Mouse (Mus musculus) forebrain, embryonic 10.5 days (tissue): ENCODE measurements around the gene Klf2. TPM values are rescaled to one million over a fixed set of nuclear protein-coding genes. Genes with fewer than 3 reads are reported as not detected.

Source experiments
- DNase-seq: peaks from one replicate; pipeline ENCODE4 v3.0.0-alpha.2; 2017; ENCODE audit warnings: low spot score; ENCODE audit errors: extremely low spot score
- H3K27ac ChIP-seq: fragments of 300-500 bp; sonication (generic); 2 replicates; pipeline ENCODE4 v1.5.1; 2016; ENCODE audit warnings: mild to moderate bottlenecking
- H3K27me3 ChIP-seq: fragments of 300-500 bp; sonication (generic); 2 replicates; pipeline ENCODE4 v1.6.1; 2016; ENCODE audit warnings: mild to moderate bottlenecking; ENCODE audit not compliant: poor library complexity, severe bottlenecking
- H3K36me3 ChIP-seq: fragments of 300-500 bp; sonication (generic); replicated peaks from 2 replicates; pipeline ENCODE4 v1.6.1; 2016; ENCODE audit warnings: mild to moderate bottlenecking, moderate library complexity
- H3K4me1 ChIP-seq: fragments of 300-500 bp; sonication (generic); 2 replicates; pipeline ENCODE4 v1.6.1; 2016
- H3K4me3 ChIP-seq: fragments of 300-500 bp; sonication (generic); 2 replicates; pipeline ENCODE4 v1.5.1; 2016; ENCODE audit warnings: mild to moderate bottlenecking, moderate library complexity
- H3K9me3 ChIP-seq: fragments of 300-500 bp; sonication (generic); 2 replicates; pipeline ENCODE4 v1.6.1; 2016; ENCODE audit warnings: mild to moderate bottlenecking, moderate library complexity
- WGBS: fragments of 180-500 bp; shearing (Covaris S2); methylation state at CpG from one replicate; pipeline ENCODE4 v1.1.7; 2016; 5-methylcytosine and 5-hydroxymethylcytosine counted together
- polyA plus RNA-seq: library from polyadenylated mRNA; unstranded; fragments of >200 nt; fragmentation: Nextera tagmentation; extraction: Ambion mirVana; gene quantifications from 2 replicates; pipeline ENCODE4 v1.2.1, GENCODE M21; 2016

Gene Klf2
- polyA plus RNA-seq, result 2.6 and 3.0 TPM in 2 replicates

DNA sequence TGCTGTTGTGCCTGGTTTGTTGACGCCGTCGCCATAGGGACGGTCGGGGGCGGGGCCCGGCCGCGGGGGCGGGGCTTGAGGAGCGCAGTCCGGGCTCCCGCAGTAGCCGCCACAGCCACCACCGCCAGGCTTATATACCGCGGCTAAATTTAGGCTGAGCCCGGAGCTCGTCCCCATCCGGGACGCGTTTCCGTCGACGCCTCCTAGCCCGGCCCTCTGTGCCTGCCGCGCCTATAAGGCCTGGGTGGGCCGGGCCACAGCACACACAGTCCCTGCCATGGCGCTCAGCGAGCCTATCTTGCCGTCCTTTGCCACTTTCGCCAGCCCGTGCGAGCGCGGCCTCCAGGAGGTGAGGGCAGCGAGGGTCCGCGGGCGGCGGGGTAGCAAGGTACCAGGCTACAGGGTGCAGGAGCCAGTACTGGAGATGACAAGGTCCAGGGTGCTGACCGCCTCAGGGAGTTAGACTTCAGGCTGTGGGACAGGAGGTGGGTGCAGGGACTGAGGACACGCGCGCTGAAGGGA is at the start of gene Klf2:
TSS of gene Klf2 (plus strand) at position 233 of the 522 bp plus-strand sequence.
- DNase-seq, result peak; percentile 91
- Histone ChIP-seq H3K27ac (peak within 1 kb of the TSS; percentile 72), H3K9me3 (no peaks in the 10 kb centered on the region), H3K4me1 (peaks cover 38% of the 10 kb centered on the region), H3K36me3 (no peaks in the 10 kb centered on the region), H3K4me3 (peak within 1 kb of the TSS; percentile 55), H3K27me3 (peaks cover 69% of the 10 kb centered on the region)
- under 1% methylated on average over 46 of the region's 46 CpGs for WGBS

DNA sequence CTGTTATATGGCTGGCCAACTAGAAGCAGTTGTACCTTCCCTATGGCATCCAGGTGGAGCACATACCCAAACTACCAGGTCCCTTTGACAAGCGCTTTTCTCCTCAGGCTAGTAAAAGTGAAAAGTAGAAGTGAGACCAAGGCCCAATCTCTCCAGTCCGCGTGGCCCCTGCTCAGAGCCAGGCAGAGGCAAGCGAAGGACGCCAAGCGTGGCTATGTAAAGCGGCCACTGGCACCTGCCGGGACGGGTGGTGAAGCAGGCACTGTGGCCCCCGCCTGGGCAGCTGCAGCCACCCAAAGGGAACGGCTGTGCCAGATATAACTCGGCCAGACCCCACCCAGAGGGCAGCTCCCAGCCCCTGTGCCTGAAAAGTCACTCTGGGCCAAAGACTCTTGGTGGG is 48.2 kb upstream of the Klf2 start:
- no peaks in the 10 kb centered on the region for H3K9me3 ChIP-seq
- H3K4me3 ChIP-seq, result no peak overlapping the region
- whole genome bisulfite sequencing, result 92% methylated on average over 12 of the region's 12 CpGs
- H3K36me3 ChIP-seq, result no peaks in the 10 kb centered on the region
- H3K27me3 ChIP-seq, result no peaks in the 10 kb centered on the region
- no peak for DNase-seq
- no peak overlapping the region for H3K27ac ChIP-seq
- no peaks in the 10 kb centered on the region for H3K4me1 ChIP-seq

DNA sequence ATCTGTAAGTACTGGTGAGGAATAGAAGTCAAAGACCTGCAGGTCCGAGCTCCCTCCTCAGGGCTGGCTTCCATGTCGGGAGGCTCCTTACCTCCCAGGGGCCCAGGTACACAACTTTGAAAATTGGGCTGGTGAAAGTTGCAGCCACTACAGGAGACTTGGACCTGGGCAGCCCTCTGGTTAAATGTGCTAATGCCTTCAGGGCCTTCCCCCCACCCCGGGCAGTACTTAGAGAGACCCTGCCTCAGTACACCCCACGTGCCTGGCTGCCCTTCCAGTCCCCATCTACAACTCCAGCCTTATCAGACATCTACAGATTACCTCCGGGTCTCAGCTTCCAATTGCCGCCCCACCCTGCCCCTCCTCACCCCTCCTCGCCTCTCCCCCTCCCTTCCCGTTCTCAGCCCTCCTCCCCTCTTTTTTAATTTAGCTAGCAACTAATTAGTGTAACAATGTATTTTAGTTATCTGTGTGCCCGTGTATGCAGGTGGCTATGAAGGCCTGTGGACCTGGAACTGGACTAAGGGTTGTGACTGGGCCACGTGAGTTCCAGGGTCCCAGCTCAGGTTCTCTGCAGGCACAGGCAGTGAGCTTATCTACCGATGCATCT is 47.7 kb upstream of the Klf2 start:
- H3K4me1 ChIP-seq, result no peaks in the 10 kb centered on the region
- no peak overlapping the region for H3K4me3 ChIP-seq
- 81% methylated on average over 11 of the region's 11 CpGs for WGBS
- no peaks in the 10 kb centered on the region for H3K27me3 ChIP-seq
- H3K36me3 ChIP-seq, result no peaks in the 10 kb centered on the region
- H3K9me3 ChIP-seq, result no peaks in the 10 kb centered on the region
- no peak overlapping the region for H3K27ac ChIP-seq
- no peak for DNase-seq

DNA sequence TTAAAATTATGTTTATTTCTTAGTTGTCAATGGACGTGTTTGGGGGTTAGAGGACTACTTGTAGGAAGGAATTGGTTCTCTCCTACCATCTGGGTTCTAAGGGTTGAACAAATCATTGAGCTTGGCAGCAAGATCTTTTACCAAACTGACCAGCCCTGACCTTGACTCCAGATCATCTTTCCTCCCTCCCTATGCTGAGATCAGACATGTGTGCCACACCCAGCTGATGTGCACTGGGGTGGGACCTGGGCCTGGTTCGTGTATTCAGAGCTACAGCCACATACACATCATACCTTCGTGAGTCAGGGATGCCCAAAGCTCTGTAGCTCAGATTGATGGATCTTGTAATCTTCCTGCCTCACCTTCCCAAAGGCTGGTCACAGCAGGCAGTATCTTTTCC is 47.1 kb upstream of the Klf2 start:
- whole genome bisulfite sequencing, result 83% methylated on average over 3 of the region's 3 CpGs
- no peaks in the 10 kb centered on the region for H3K27me3 ChIP-seq
- no peaks in the 10 kb centered on the region for H3K4me1 ChIP-seq
- H3K9me3 ChIP-seq, result no peaks in the 10 kb centered on the region
- no peak overlapping the region for H3K27ac ChIP-seq
- H3K4me3 ChIP-seq, result no peak overlapping the region
- no peak for DNase-seq
- no peaks in the 10 kb centered on the region for H3K36me3 ChIP-seq

DNA sequence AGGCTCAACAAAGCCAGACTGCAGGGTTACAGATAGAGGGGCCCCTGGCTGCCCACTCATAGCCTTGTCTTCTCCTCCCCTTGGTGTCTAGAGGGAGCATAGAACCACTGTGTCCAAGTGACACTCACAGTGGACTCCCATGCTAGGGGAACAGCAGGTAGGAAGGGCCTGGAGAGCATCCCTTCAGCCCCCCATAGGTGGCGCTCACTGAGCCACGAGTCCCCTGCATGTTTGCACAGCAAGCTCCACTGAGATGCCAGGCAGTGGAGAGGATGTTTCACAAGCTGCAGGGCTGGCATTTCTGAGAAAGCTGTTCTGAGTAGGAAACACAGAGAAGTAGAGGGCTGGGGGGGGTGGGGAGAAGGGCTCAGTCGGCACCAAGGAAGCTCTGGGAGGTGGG is 46.5 kb upstream of the Klf2 start:
- WGBS, result 25% methylated on average over 3 of the region's 3 CpGs
- DNase-seq, result peak; percentile 21
- no peaks in the 10 kb centered on the region for H3K4me1 ChIP-seq

DNA sequence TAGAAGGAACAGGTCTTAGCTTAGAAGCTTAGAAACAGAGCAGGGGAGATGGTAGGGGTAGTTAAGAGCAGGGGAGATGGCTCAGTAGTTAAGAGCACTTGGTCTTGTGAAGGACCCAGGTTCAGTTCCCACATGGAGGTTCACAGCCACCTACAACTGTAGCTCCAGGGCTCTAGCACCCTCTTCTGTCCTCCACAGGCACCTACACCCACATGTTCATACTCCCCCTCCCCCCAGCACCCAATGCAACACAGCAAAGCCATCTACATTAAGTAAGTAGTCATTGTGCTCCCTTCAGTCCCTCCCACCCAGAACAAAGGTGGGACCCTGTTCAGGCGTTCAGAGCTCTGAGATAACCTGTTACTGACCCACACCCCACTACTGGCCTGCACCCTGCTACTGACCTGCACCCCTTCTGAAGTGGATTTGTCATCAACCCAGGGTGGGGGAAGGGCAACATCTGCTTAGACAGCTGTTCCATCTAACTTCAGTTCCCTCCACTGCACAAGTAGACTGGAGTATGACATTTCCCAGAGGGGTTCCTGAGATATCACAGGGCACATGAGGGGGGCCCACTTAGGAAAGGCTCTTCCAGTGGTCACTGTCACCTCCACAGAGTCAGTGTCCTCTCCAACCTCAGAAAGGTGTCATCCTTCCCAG is 45.6 kb upstream of the Klf2 start:
- no peak overlapping the region for H3K4me3 ChIP-seq
- H3K27ac ChIP-seq, result no peak overlapping the region
- WGBS, result 60% methylated on average over 1 of the region's 1 CpGs
- no peaks in the 10 kb centered on the region for H3K27me3 ChIP-seq
- H3K9me3 ChIP-seq, result no peaks in the 10 kb centered on the region
- no peak for DNase-seq
- H3K4me1 ChIP-seq, result no peaks in the 10 kb centered on the region
- no peaks in the 10 kb centered on the region for H3K36me3 ChIP-seq

More for the DNA sequence above, 46.5 kb upstream of the Klf2 start:
- Histone ChIP-seq H3K4me3 (no peak overlapping the region), H3K36me3 (no peaks in the 10 kb centered on the region), H3K27me3 (no peaks in the 10 kb centered on the region), H3K9me3 (no peaks in the 10 kb centered on the region), H3K27ac (no peak overlapping the region)

DNA sequence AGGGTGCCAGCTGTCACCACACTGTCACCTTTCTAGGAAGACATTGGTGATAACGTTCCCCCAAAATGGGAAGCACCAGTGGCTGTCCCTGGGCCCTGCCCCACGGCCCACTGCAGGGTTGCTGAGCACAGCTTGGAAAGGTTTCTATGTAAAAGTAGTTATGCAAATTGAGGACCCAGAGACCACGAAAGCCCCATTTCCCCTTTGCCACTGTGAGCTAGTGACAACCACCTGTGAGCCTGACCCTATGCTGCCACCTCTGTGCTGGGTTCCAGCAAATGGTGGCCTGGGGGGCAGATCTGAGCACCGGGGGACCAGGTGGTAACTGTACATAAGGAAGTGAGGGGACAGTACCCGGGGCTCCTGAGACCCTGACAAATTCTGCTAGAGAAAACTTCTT is 45.0 kb upstream of the Klf2 start:
- 79% methylated on average over 5 of the region's 5 CpGs for WGBS
- no peak overlapping the region for H3K4me3 ChIP-seq
- no peak for DNase-seq
- H3K27me3 ChIP-seq, result no peaks in the 10 kb centered on the region
- no peak overlapping the region for H3K27ac ChIP-seq
- no peaks in the 10 kb centered on the region for H3K36me3 ChIP-seq
- no peaks in the 10 kb centered on the region for H3K4me1 ChIP-seq
- no peaks in the 10 kb centered on the region for H3K9me3 ChIP-seq

DNA sequence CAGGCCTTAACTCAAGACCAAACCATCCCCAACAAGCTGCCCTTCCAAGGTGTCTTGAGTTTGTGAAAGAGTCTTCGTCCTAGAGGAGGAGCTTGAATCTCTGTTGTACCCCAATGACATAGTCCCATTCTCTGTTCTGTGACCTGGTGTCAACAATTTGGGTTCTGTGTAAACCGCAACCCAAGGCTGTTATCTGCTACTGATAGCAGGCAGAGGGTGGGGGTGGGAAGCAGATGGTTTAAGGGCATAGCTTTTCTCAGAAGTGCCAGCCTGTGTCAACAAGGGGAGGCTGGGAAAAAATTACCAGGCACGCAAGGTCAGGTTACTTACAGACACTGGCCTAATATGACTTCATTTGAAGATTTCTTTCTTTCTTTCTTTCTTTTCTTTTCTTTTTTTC is 41.6 kb upstream of the Klf2 start:
- Histone ChIP-seq H3K9me3 (no peaks in the 10 kb centered on the region), H3K27me3 (no peaks in the 10 kb centered on the region), H3K27ac (no peak overlapping the region), H3K4me3 (no peak overlapping the region), H3K36me3 (no peaks in the 10 kb centered on the region), H3K4me1 (0 out of 2 replicates have a peak, but pooled peaks cover 3% of the 10 kb centered on the region)
- no peak for DNase-seq
- 82% methylated on average over 3 of the region's 3 CpGs for WGBS

DNA sequence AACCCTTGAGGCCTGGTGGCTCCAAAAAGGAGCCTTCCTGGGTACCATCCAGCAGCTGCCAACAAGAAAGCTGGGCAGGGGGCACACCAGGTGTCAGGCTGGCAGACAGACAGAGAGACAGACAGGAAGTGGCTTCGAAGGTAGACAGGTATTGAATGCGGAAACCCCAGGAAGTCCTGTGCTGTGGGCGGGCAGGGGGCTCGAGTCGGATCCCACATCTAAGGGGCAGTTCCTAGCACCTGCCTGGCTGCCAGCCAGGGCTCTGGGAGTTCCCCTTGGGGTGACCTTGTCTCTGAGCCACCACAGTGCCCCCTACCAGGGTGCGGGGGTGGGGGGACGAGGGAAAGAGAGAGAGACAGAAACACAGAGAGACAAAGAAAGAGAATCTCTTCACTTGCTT is 39.7 kb upstream of the Klf2 start:
- Histone ChIP-seq H3K27ac (no peak overlapping the region), H3K27me3 (no peaks in the 10 kb centered on the region), H3K4me3 (no peak overlapping the region), H3K9me3 (no peaks in the 10 kb centered on the region), H3K4me1 (0 out of 2 replicates have a peak, but pooled peaks cover 3% of the 10 kb centered on the region), H3K36me3 (no peaks in the 10 kb centered on the region)
- 80% methylated on average over 7 of the region's 7 CpGs for WGBS
- no peak for DNase-seq

DNA sequence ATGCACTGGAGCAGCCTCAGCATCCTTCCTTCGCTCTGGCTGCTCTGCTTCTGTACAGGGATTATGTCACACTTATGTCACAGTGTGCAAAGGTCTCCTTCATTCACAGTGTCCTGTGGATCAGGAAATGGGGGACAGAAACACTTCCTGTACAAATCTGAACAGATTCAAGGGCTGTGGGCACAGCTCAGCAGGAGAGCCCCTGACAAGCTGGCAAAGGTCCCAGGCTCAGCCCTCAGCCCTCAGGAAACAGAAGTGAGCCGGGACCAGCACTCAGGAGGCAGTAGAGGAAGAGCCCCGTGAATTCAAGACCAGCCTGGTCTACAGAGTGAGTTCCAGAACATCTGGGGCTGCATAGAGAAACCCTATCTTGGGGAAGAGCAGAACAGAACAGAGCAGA is 37.2 kb upstream of the Klf2 start:
- Histone ChIP-seq H3K27me3 (no peaks in the 10 kb centered on the region), H3K9me3 (no peaks in the 10 kb centered on the region), H3K36me3 (no peaks in the 10 kb centered on the region), H3K27ac (no peak overlapping the region), H3K4me1 (0 out of 2 replicates have a peak, but pooled peaks cover 3% of the 10 kb centered on the region), H3K4me3 (no peak overlapping the region)
- WGBS, result 49% methylated on average over 3 of the region's 3 CpGs
- no peak for DNase-seq

DNA sequence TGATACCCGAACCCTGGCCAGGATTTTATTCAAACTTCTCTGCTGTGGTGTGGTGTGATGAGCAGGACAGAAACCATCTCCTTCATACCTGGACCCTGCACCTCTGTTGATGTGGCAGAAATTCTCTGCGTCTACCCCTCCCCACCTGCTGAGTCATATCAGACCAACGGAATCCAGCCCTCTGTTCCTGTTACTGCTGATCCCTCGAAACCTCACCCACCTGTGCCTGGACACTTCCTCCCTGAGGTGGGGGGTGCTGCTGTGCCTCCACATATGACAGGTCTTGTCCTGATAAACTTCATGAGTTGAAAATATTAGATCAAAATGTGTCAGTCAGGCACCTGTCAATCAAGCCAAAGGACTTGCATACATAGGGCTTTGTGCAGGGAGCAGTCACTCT is 33.5 kb upstream of the Klf2 start:
- H3K27me3 ChIP-seq, result no peaks in the 10 kb centered on the region
- no peak overlapping the region for H3K4me3 ChIP-seq
- DNase-seq, result no peak
- no peaks in the 10 kb centered on the region for H3K9me3 ChIP-seq
- no peaks in the 10 kb centered on the region for H3K36me3 ChIP-seq
- H3K27ac ChIP-seq, result no peak overlapping the region
- WGBS, result 85% methylated on average over 4 of the region's 4 CpGs
- 0 out of 2 replicates have a peak, but pooled peaks cover 3% of the 10 kb centered on the region for H3K4me1 ChIP-seq

DNA sequence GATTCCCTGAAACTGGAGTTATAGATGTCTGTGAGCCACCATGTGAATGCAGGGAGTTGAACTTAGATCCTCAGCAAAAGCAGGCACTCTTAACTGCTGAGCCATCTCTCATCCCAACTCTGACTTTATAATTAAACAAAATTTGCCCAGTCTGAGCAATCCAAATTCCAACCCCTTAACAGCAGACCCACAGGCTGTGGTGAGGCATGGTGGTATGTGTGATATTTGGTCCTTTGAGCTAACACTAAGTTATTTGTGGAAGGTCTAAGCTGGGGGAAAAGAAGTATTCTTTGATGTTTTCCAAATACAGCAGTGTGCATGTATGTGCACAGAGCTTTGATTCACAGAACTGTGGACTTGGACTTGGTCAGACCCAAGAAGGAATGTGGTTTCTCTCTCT is 29.8 kb upstream of the Klf2 start:
- H3K27ac ChIP-seq, result no peak overlapping the region
- no peak for DNase-seq
- H3K9me3 ChIP-seq, result no peaks in the 10 kb centered on the region
- H3K27me3 ChIP-seq, result no peaks in the 10 kb centered on the region
- no peaks in the 10 kb centered on the region for H3K4me1 ChIP-seq
- H3K4me3 ChIP-seq, result no peak overlapping the region
- H3K36me3 ChIP-seq, result no peaks in the 10 kb centered on the region

DNA sequence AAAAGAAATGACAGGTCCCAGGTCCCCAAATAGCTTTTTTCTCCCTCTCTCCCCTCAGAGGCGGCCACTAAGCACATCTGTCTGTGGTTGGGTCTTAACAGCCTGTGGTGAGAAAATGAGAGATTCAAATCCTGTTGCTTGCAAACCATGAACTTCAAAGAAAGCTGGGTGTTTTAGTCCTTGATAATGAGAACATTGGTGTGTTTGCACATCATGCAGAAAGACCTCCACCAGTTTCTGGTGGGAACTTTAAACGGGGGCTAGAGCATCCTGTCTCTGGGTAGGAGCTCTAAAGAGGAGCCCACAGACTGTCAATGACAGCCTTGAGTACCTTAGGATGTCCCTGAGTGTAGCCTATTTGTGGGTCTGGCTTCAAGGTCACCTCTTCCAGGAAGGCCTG is 27.7 kb upstream of the Klf2 start:
- DNase-seq, result no peak
- Histone ChIP-seq H3K9me3 (no peaks in the 10 kb centered on the region), H3K4me3 (no peak overlapping the region), H3K36me3 (no peaks in the 10 kb centered on the region), H3K27me3 (no peaks in the 10 kb centered on the region), H3K4me1 (no peaks in the 10 kb centered on the region), H3K27ac (no peak overlapping the region)
- 76% methylated on average over 2 of the region's 2 CpGs for WGBS
